Mouse (Mus musculus) erythroblast, embryonic 14.5 days (primary cell): ENCODE data around the gene Abhd16a.

Source experiments
- GATA1 ChIP-seq: IDR thresholded peaks from 2 replicates; pipeline ENCODE4 v1.6.1; 2012; ENCODE audit warnings: low read length, inconsistent platforms, mixed read lengths
- TAL1 ChIP-seq: IDR thresholded peaks from 3 replicates; pipeline ENCODE4 v1.6.1; 2012; ENCODE audit warnings: low read length, inconsistent platforms, mixed read lengths

GRCm38 (mm10) chr17:35108097-35108496 is 19.0 kb downstream of the Abhd16a start, which contains the start of gene Ly6g5c:
- TF ChIP-seq GATA1 (no peak), TAL1 (no peak)
